Mouse (Mus musculus): Measurements from ENCODE around the gene Plagl2. TPM values are rescaled to one million over a fixed set of nuclear protein-coding genes. Genes with fewer than 3 reads are reported as not detected.
A peak's percentile ranks its signal among the peaks of the same experiment; 100 is the strongest.

Plagl2 gene
- polyA plus RNA-seq, 1 experiment from 2014 or later = 6.9 TPM

GRCm38 (mm10) chr2:153225595-153225953 is 15.7 kb downstream of the Plagl2 start:
- H3K9ac ChIP-seq (replicated peaks; ENCODE audit: low read depth, low read length) = peak overlapping the region; percentile 93
- no peaks in the 10 kb centered on the region for H3K27me3 ChIP-seq (replicated peaks; ENCODE audit: control insufficient read depth, insufficient read depth, low read length)
- H3K27ac ChIP-seq (ENCODE audit: low read length) = peak overlapping the region; percentile 82
- peaks cover 8% of the 10 kb centered on the region for H3K4me1 ChIP-seq (replicated peaks; ENCODE audit: control insufficient read depth, insufficient read depth, low read length)
- peak overlapping the region; percentile 70 for H3K4me2 ChIP-seq (ENCODE audit: low read length)
- 11% methylated on average over 3 of the region's 3 CpGs for WGBS
- H3K36me3 ChIP-seq (ENCODE audit: control insufficient read depth, insufficient read depth) = peaks cover 14% of the 10 kb centered on the region
- no peaks in the 10 kb centered on the region for H3K9me3 ChIP-seq (ENCODE audit: control insufficient read depth, low read length)
- no peak for ATAC-seq
- peak overlapping the region; percentile 68 for H3K4me3 ChIP-seq (replicated peaks; ENCODE audit: low read length)

- ATAC-seq = peak; percentile 90
- 3% methylated on average over 31 of the region's 31 CpGs for WGBS
- Histone ChIP-seq H3K4me3 (replicated peaks; ENCODE audit: low read length) (peak within 1 kb of the TSS; percentile 68), H3K9me3 (ENCODE audit: control insufficient read depth, low read length) (no peaks in the 10 kb centered on the region), H3K27me3 (replicated peaks; ENCODE audit: control insufficient read depth, insufficient read depth, low read length) (no peaks in the 10 kb centered on the region), H3K36me3 (ENCODE audit: control insufficient read depth, insufficient read depth) (peaks cover 9% of the 10 kb centered on the region), H3K4me1 (replicated peaks; ENCODE audit: control insufficient read depth, insufficient read depth, low read length) (peaks cover 8% of the 10 kb centered on the region), H3K27ac (ENCODE audit: low read length) (peak within 1 kb of the TSS; percentile 82), H3K9ac (replicated peaks; ENCODE audit: low read depth, low read length) (peak within 1 kb of the TSS; percentile 93), H3K4me2 (ENCODE audit: low read length) (peak within 1 kb of the TSS; percentile 70)
These were observed 16.2 kb downstream of the Plagl2 start, which contains the start of gene Tspyl3 for GRCm38 (mm10) chr2:153224946-153225594. Gene Tspyl3, minus strand, starts transcription at chr2:153225441.

GRCm38 (mm10) chr2:153222566-153222965 is 18.7 kb downstream of the Plagl2 start:
- Histone ChIP-seq H3K9me3 (ENCODE audit: control insufficient read depth, low read length) (no peaks in the 10 kb centered on the region), H3K9ac (replicated peaks; ENCODE audit: low read depth, low read length) (no peak overlapping the region), H3K27ac (ENCODE audit: low read length) (no peak overlapping the region), H3K4me2 (ENCODE audit: low read length) (no peak overlapping the region), H3K36me3 (ENCODE audit: control insufficient read depth, insufficient read depth) (peaks cover 2% of the 10 kb centered on the region; the same call in 1 of the 2 replicates), H3K4me3 (replicated peaks; ENCODE audit: low read length) (no peak overlapping the region), H3K4me1 (replicated peaks; ENCODE audit: control insufficient read depth, insufficient read depth, low read length) (peaks cover 8% of the 10 kb centered on the region), H3K27me3 (replicated peaks; ENCODE audit: control insufficient read depth, insufficient read depth, low read length) (no peaks in the 10 kb centered on the region)
- no peak for ATAC-seq
- 95% methylated on average over 2 of the region's 2 CpGs for WGBS

GRCm38 (mm10) chr2:153222130-153222529 is 19.1 kb downstream of the Plagl2 start:
- ATAC-seq = no peak
- H3K27me3 ChIP-seq (replicated peaks; ENCODE audit: control insufficient read depth, insufficient read depth, low read length) = no peaks in the 10 kb centered on the region

GRCm38 (mm10) chr2:153221620-153222019 is 19.6 kb downstream of the Plagl2 start:
- Histone ChIP-seq H3K4me1 (replicated peaks; ENCODE audit: control insufficient read depth, insufficient read depth, low read length) (peaks cover 8% of the 10 kb centered on the region), H3K9me3 (ENCODE audit: control insufficient read depth, low read length) (no peaks in the 10 kb centered on the region), H3K27me3 (replicated peaks; ENCODE audit: control insufficient read depth, insufficient read depth, low read length) (no peaks in the 10 kb centered on the region), H3K4me3 (replicated peaks; ENCODE audit: low read length) (no peak overlapping the region), H3K4me2 (ENCODE audit: low read length) (no peak overlapping the region), H3K9ac (replicated peaks; ENCODE audit: low read depth, low read length) (no peak overlapping the region), H3K36me3 (ENCODE audit: control insufficient read depth, insufficient read depth) (peaks cover 2% of the 10 kb centered on the region; the same call in 1 of the 2 replicates), H3K27ac (ENCODE audit: low read length) (no peak overlapping the region)
- WGBS = 87% methylated on average over 4 of the region's 4 CpGs
- ATAC-seq = no peak

More at GRCm38 (mm10) chr2:153222130-153222529, 19.1 kb downstream of the Plagl2 start:
- H3K4me3 ChIP-seq (replicated peaks; ENCODE audit: low read length) = no peak overlapping the region
- H3K9ac ChIP-seq (replicated peaks; ENCODE audit: low read depth, low read length) = no peak overlapping the region
- no peak overlapping the region for H3K4me2 ChIP-seq (ENCODE audit: low read length)
- H3K9me3 ChIP-seq (ENCODE audit: control insufficient read depth, low read length) = no peaks in the 10 kb centered on the region
- peaks cover 2% of the 10 kb centered on the region; the same call in 1 of the 2 replicates for H3K36me3 ChIP-seq (ENCODE audit: control insufficient read depth, insufficient read depth)
- H3K4me1 ChIP-seq (replicated peaks; ENCODE audit: control insufficient read depth, insufficient read depth, low read length) = peaks cover 8% of the 10 kb centered on the region
- no peak overlapping the region for H3K27ac ChIP-seq (ENCODE audit: low read length)

GRCm38 (mm10) chr2:153218516-153218915 is 22.7 kb downstream of the Plagl2 start:
- Histone ChIP-seq H3K27me3 (replicated peaks; ENCODE audit: control insufficient read depth, insufficient read depth, low read length) (no peaks in the 10 kb centered on the region), H3K36me3 (ENCODE audit: control insufficient read depth, insufficient read depth) (peaks cover 2% of the 10 kb centered on the region; the same call in 1 of the 2 replicates), H3K9ac (replicated peaks; ENCODE audit: low read depth, low read length) (no peak overlapping the region), H3K27ac (ENCODE audit: low read length) (no peak overlapping the region), H3K4me2 (ENCODE audit: low read length) (no peak overlapping the region), H3K4me1 (replicated peaks; ENCODE audit: control insufficient read depth, insufficient read depth, low read length) (no peaks in the 10 kb centered on the region), H3K4me3 (replicated peaks; ENCODE audit: low read length) (no peak overlapping the region), H3K9me3 (ENCODE audit: control insufficient read depth, low read length) (no peaks in the 10 kb centered on the region)
- 80% methylated on average over 3 of the region's 3 CpGs for WGBS
- no peak for ATAC-seq

- H3K27ac ChIP-seq (ENCODE audit: low read length) = no peak overlapping the region
- no peak overlapping the region for H3K4me2 ChIP-seq (ENCODE audit: low read length)
- ATAC-seq = no peak
- no peaks in the 10 kb centered on the region for H3K27me3 ChIP-seq (replicated peaks; ENCODE audit: control insufficient read depth, insufficient read depth, low read length)
- no peaks in the 10 kb centered on the region for H3K4me1 ChIP-seq (replicated peaks; ENCODE audit: control insufficient read depth, insufficient read depth, low read length)
- 89% methylated on average over 10 of the region's 10 CpGs for WGBS
- H3K9me3 ChIP-seq (ENCODE audit: control insufficient read depth, low read length) = no peaks in the 10 kb centered on the region
- peaks cover 2% of the 10 kb centered on the region; the same call in 1 of the 2 replicates for H3K36me3 ChIP-seq (ENCODE audit: control insufficient read depth, insufficient read depth)
- H3K9ac ChIP-seq (replicated peaks; ENCODE audit: low read depth, low read length) = no peak overlapping the region
- H3K4me3 ChIP-seq (replicated peaks; ENCODE audit: low read length) = no peak overlapping the region
These were observed 23.3 kb downstream of the Plagl2 start for GRCm38 (mm10) chr2:153217826-153218340.

- Histone ChIP-seq H3K4me2 (ENCODE audit: low read length) (no peak overlapping the region), H3K27me3 (replicated peaks; ENCODE audit: control insufficient read depth, insufficient read depth, low read length) (no peaks in the 10 kb centered on the region), H3K27ac (ENCODE audit: low read length) (no peak overlapping the region), H3K36me3 (ENCODE audit: control insufficient read depth, insufficient read depth) (no peaks in the 10 kb centered on the region), H3K9me3 (ENCODE audit: control insufficient read depth, low read length) (no peaks in the 10 kb centered on the region), H3K9ac (replicated peaks; ENCODE audit: low read depth, low read length) (no peak overlapping the region), H3K4me3 (replicated peaks; ENCODE audit: low read length) (no peak overlapping the region), H3K4me1 (replicated peaks; ENCODE audit: control insufficient read depth, insufficient read depth, low read length) (no peaks in the 10 kb centered on the region)
- WGBS = 87% methylated on average over 4 of the region's 4 CpGs
- ATAC-seq = no peak
These were observed 25.8 kb downstream of the Plagl2 start for GRCm38 (mm10) chr2:153215421-153215820.

- no peak overlapping the region for H3K27ac ChIP-seq (ENCODE audit: low read length)
- H3K4me2 ChIP-seq (ENCODE audit: low read length) = no peak overlapping the region
- WGBS = 79% methylated on average over 6 of the region's 6 CpGs
- H3K4me1 ChIP-seq (replicated peaks; ENCODE audit: control insufficient read depth, insufficient read depth, low read length) = no peaks in the 10 kb centered on the region
- H3K36me3 ChIP-seq (ENCODE audit: control insufficient read depth, insufficient read depth) = no peaks in the 10 kb centered on the region
- ATAC-seq = no peak
- no peak overlapping the region for H3K9ac ChIP-seq (replicated peaks; ENCODE audit: low read depth, low read length)
- H3K9me3 ChIP-seq (ENCODE audit: control insufficient read depth, low read length) = no peaks in the 10 kb centered on the region
- H3K27me3 ChIP-seq (replicated peaks; ENCODE audit: control insufficient read depth, insufficient read depth, low read length) = no peaks in the 10 kb centered on the region
- no peak overlapping the region for H3K4me3 ChIP-seq (replicated peaks; ENCODE audit: low read length)
These were observed 26.4 kb downstream of the Plagl2 start for GRCm38 (mm10) chr2:153214771-153215259.
